ENCODE assay signal across 7 mouse cellular contexts in genomic region chr6:35254136-35254904, GRCm38 (mm10). TPM values are rescaled to one million over a fixed set of nuclear protein-coding genes. Genes with fewer than 3 reads are reported as not detected.
DNase-seq lines count a peak whose midpoint lies in the region; ATAC-seq and TF ChIP-seq lines count a peak whose summit lies in the region.

No protein-coding gene starts in this region.

- intact Hi-C loops in left cerebral cortex, postnatal 14 days (cut with DNase I) = loop anchor here (10.0 kb wide), 2 partner anchors 120 to 310 kb away; no protein-coding TSS in a partner anchor

- ATAC-seq in hindbrain, embryonic 11.5 days (ENCODE audit: low FRiP score) = no peak
- ATAC-seq in megakaryocyte-erythroid progenitor cell, adult 5-6 weeks (replicated peaks; ENCODE audit: low FRiP score, low TSS enrichment, poor library complexity, severe bottlenecking) = peak; percentile 60

- 0 out of 2 replicates have a peak overlapping the region, but pooled peaks have one; percentile 75 for H3K9ac ChIP-seq in ES-Bruce4 (ENCODE audit: low read depth, poor library complexity, severe bottlenecking)
- peak overlapping the region; percentile 31; the same call in 1 of the 2 replicates for H3K9ac ChIP-seq in hindbrain, embryonic 11.5 days (ENCODE audit: low read depth, low read length)

- H3K4me1 ChIP-seq in ES-Bruce4 (ENCODE audit: control insufficient read depth, insufficient read depth, low read length) = no peaks in the 10 kb centered on the region
- peaks cover 5% of the 10 kb centered on the region for H3K4me1 ChIP-seq in hindbrain, embryonic 11.5 days (replicated peaks; ENCODE audit: control insufficient read depth, insufficient read depth, low read length)

- H3K4me3 ChIP-seq in ES-Bruce4 (ENCODE audit: low read depth, low read length) = peak overlapping the region; percentile 30
- peak overlapping the region; percentile 81; the same call in 1 of the 2 replicates for H3K4me3 ChIP-seq in hindbrain, embryonic 11.5 days (ENCODE audit: low read depth, low read length)

- no peak overlapping the region for H3K27ac ChIP-seq in ES-Bruce4 (ENCODE audit: insufficient read depth, low read length)
- H3K27ac ChIP-seq in hindbrain, embryonic 11.5 days (ENCODE audit: low read depth, low read length) = no peak overlapping the region; the same call in 1 of the 2 replicates

- TF ChIP-seq EP300 in ES-Bruce4 (IDR thresholded peaks at IDR 0.05; ENCODE audit: insufficient read depth, low read depth, low read length) = no peak

- no peak for TF ChIP-seq POLR2A in ES-Bruce4 (IDR thresholded peaks at IDR 0.05; ENCODE audit: insufficient read depth, low read length)

- TF ChIP-seq CTCF in ES-Bruce4 (IDR thresholded peaks at IDR 0.05; ENCODE audit: low read depth, low read length) = no peak

- DNase-seq in ZHBTc4 (ENCODE audit: low read depth, low spot score) = peak; percentile 62
- DNase-seq in hindbrain, embryonic 11.5 days (ENCODE audit: low spot score) = no peak
- no peak for DNase-seq in gastrocnemius, postnatal 25 days
- no peak for DNase-seq in right cerebral cortex, postnatal 10 days (ENCODE audit: low spot score in 2 of 2)
- DNase-seq in left cerebral cortex, postnatal 14 days (ENCODE audit: low spot score in 2 of 2) = no peak

- 61% methylated on average over 9 of the region's 9 CpGs for WGBS in hindbrain, embryonic 11.5 days

- H3K36me3 ChIP-seq in ES-Bruce4 (ENCODE audit: control insufficient read depth, insufficient read depth, low read length, poor library complexity, severe bottlenecking) = no peaks in the 10 kb centered on the region; the same call in 1 of the 2 replicates
- no peaks in the 10 kb centered on the region for H3K36me3 ChIP-seq in hindbrain, embryonic 11.5 days (ENCODE audit: control insufficient read depth, insufficient read depth, low read length)

- no peaks in the 10 kb centered on the region for H3K9me3 ChIP-seq in ES-Bruce4 (replicated peaks; ENCODE audit: control insufficient read depth, insufficient read depth, low read length, poor library complexity, severe bottlenecking)
- no peaks in the 10 kb centered on the region for H3K9me3 ChIP-seq in hindbrain, embryonic 11.5 days (ENCODE audit: control insufficient read depth, low read length)

- no peaks in the 10 kb centered on the region for H3K27me3 ChIP-seq in ES-Bruce4 (ENCODE audit: control insufficient read depth, insufficient read depth, low read length, poor library complexity, severe bottlenecking)
- H3K27me3 ChIP-seq in hindbrain, embryonic 11.5 days (ENCODE audit: control insufficient read depth, insufficient read depth, low read length) = no peaks in the 10 kb centered on the region

- peak overlapping the region; percentile 60 for H3K4me2 ChIP-seq in hindbrain, embryonic 11.5 days (replicated peaks; ENCODE audit: low read depth, low read length)

RNA-seq across cellular contexts. Expression of gene Slc13a4, which starts 53.6 kb away (rescaled TPM):
- 1.1 and 1.2 TPM in 2 replicates for polyA plus RNA-seq in ES-Bruce4 (2011; ENCODE audit: insufficient read depth, insufficient read length, low read depth, missing spikeins)
- 0.40 and 0.59 TPM in 2 replicates for polyA plus RNA-seq in hindbrain, embryonic 11.5 days (2014; fragmentation: Nextera tagmentation; extraction: Ambion mirVana)
- not detected in 2 replicates for total RNA-seq in megakaryocyte-erythroid progenitor cell, adult 5-6 weeks (2014; fragmentation: Nextera tagmentation)
- not detected in 2 replicates for total RNA-seq in megakaryocyte-erythroid progenitor cell, adult 5-6 weeks (2017)
- under 1 TPM; 0.18 to 0.27 TPM for total RNA-seq in gastrocnemius, postnatal 25 days (2021)
- 10 to 100 TPM; 11.1 to 13.9 TPM for total RNA-seq in left cerebral cortex, postnatal 14 days (2021)

Comparison
In these comparisons a context has a peak if more than half of its experiments do, and no peak if none do; other contexts are left out.
1. RNA of gene Slc13a4, which starts 53.6 kb away (total RNA-seq): 11.1 to 13.9 TPM in left cerebral cortex, postnatal 14 days; 0.18 to 0.27 TPM in gastrocnemius, postnatal 25 days and not detected in megakaryocyte-erythroid progenitor cell, adult 5-6 weeks; every median in the first group is over 4 times any median in the second.